Mouse (Mus musculus) heart, postnatal 14 days (tissue): ENCODE data around the gene Trub1. TPM values are rescaled to one million over a fixed set of nuclear protein-coding genes. Genes with fewer than 3 reads are reported as not detected.

Experiments used
- DNase-seq, 2 experiments: peaks; one replicate each; pipeline ENCODE4 v3.0.0; 2021 to 2022
- intact Hi-C: fragments of 180-260 bp; cut with DNase I; formaldehyde crosslinking; loops from one replicate; pipeline ENCODE4 v1.15.1; 2025
- total RNA-seq, 2 experiments: library from RNA; stranded (reverse); gene quantifications; 2 replicates each; pipeline ENCODE4 v1.2.3; 2021

Gene Trub1
- total RNA-seq, 2 experiments from 2014 or later = 5.7 to 6.1 TPM

GRCm38 (mm10) chr19:57487051-57487658 is 34.4 kb downstream of the Trub1 start:
- intact Hi-C loops = loop anchor here (10.0 kb wide), 1 partner anchor 128 kb away; the partner anchor contains the start of gene Atrnl1
- DNase-seq = no peak

- no peak for DNase-seq
Observed at GRCm38 (mm10) chr19:57489527-57489926, 36.8 kb downstream of the Trub1 start.

GRCm38 (mm10) chr19:57491030-57491429 is 38.3 kb downstream of the Trub1 start:
- intact Hi-C loops = no loop called here
- no peak for DNase-seq

More at GRCm38 (mm10) chr19:57489527-57489926, 36.8 kb downstream of the Trub1 start:
- intact Hi-C loops = loop anchor here (10.0 kb wide), 1 partner anchor 125 kb away; the partner anchor contains the start of gene Atrnl1

- intact Hi-C loops = no loop called here
- no peak for DNase-seq
Observed at GRCm38 (mm10) chr19:57494020-57494419, 41.3 kb downstream of the Trub1 start.

- no peak for DNase-seq
- intact Hi-C loops = no loop called here
Observed at GRCm38 (mm10) chr19:57498110-57498743, 45.5 kb downstream of the Trub1 start.

GRCm38 (mm10) chr19:57498884-57499410 is 46.2 kb downstream of the Trub1 start:
- intact Hi-C loops = no loop called here
- no peak for DNase-seq

- intact Hi-C loops = no loop called here
- no peak for DNase-seq
Observed at GRCm38 (mm10) chr19:57500254-57500653, 47.5 kb downstream of the Trub1 start.

GRCm38 (mm10) chr19:57503144-57503543 is 50.4 kb downstream of the Trub1 start:
- intact Hi-C loops = no loop called here
- no peak for DNase-seq

- no peak for DNase-seq
- intact Hi-C loops = no loop called here
Observed at GRCm38 (mm10) chr19:57505048-57505932, 52.6 kb downstream of the Trub1 start.

- no peak for DNase-seq
- intact Hi-C loops = no loop called here
Observed at GRCm38 (mm10) chr19:57506591-57506990, 53.9 kb downstream of the Trub1 start.

- no peak for DNase-seq
- intact Hi-C loops = no loop called here
Observed at GRCm38 (mm10) chr19:57508261-57508788, 55.6 kb downstream of the Trub1 start.

- intact Hi-C loops = no loop called here
- peak; percentile 54 to 68 for DNase-seq
Observed at GRCm38 (mm10) chr19:57509758-57510319, 57.1 kb downstream of the Trub1 start.

- intact Hi-C loops = no loop called here
- DNase-seq = no peak
Observed at GRCm38 (mm10) chr19:57510836-57511235, 58.1 kb downstream of the Trub1 start.

- no peak for DNase-seq
- intact Hi-C loops = no loop called here
Observed at GRCm38 (mm10) chr19:57513123-57513522, 60.4 kb downstream of the Trub1 start.

GRCm38 (mm10) chr19:57521721-57522120 is 69.0 kb downstream of the Trub1 start:
- intact Hi-C loops = no loop called here
- DNase-seq = peak in 1 of 2 experiments; percentile 16

- intact Hi-C loops = no loop called here
- no peak for DNase-seq
Observed at GRCm38 (mm10) chr19:57523363-57523762, 70.7 kb downstream of the Trub1 start.

- intact Hi-C loops = no loop called here
Observed at GRCm38 (mm10) chr19:57525693-57526092, 73.0 kb downstream of the Trub1 start.

GRCm38 (mm10) chr19:57530212-57530611 is 77.5 kb downstream of the Trub1 start:
- intact Hi-C loops = no loop called here
- no peak for DNase-seq

More at GRCm38 (mm10) chr19:57525693-57526092, 73.0 kb downstream of the Trub1 start:
- DNase-seq = no peak

GRCm38 (mm10) chr19:57534262-57534661 is 81.5 kb downstream of the Trub1 start:
- no peak for DNase-seq
- intact Hi-C loops = no loop called here

GRCm38 (mm10) chr19:57536512-57536911 is 83.8 kb downstream of the Trub1 start:
- DNase-seq = no peak
- intact Hi-C loops = no loop called here
